Mouse (Mus musculus) heart, embryonic 12.5 days (tissue): ENCODE results near the gene Marc2. TPM values are rescaled to one million over a fixed set of nuclear protein-coding genes. Genes with fewer than 3 reads are reported as not detected.

Experiments
- ATAC-seq: fragments of 200-750 bp; cut with Nextera tagmentation; 2 replicates; pipeline ENCODE4 v1.8.0; 2017; ENCODE audit warnings: moderate TSS enrichment, moderate library complexity; ENCODE audit not compliant: insufficient number of reproducible peaks, low FRiP score
- H3K27ac ChIP-seq: fragments of 300-500 bp; sonication (generic); 2 replicates; pipeline ENCODE4 v1.5.1; 2016; ENCODE audit warnings: mild to moderate bottlenecking, moderate library complexity; ENCODE audit not compliant: poor library complexity, severe bottlenecking
- H3K27me3 ChIP-seq: fragments of 300-500 bp; sonication (generic); replicated peaks from 2 replicates; pipeline ENCODE4 v1.6.1; 2016; ENCODE audit warnings: mild to moderate bottlenecking, moderate library complexity
- H3K36me3 ChIP-seq: fragments of 300-500 bp; sonication (generic); 2 replicates; pipeline ENCODE4 v1.6.1; 2016; ENCODE audit warnings: mild to moderate bottlenecking, moderate library complexity
- H3K4me1 ChIP-seq: fragments of 300-500 bp; sonication (generic); replicated peaks from 2 replicates; pipeline ENCODE4 v1.6.1; 2016; ENCODE audit warnings: mild to moderate bottlenecking
- H3K4me2 ChIP-seq: fragments of 300-500 bp; sonication (generic); 2 replicates; pipeline ENCODE4 v1.6.1; 2016; ENCODE audit warnings: mild to moderate bottlenecking, moderate library complexity
- H3K4me3 ChIP-seq: fragments of 300-500 bp; sonication (generic); 2 replicates; pipeline ENCODE4 v1.5.1; 2016; ENCODE audit warnings: mild to moderate bottlenecking
- H3K9ac ChIP-seq: fragments of 300-500 bp; sonication (generic); 2 replicates; pipeline ENCODE4 v1.6.1; 2016; ENCODE audit warnings: mild to moderate bottlenecking, moderate library complexity
- H3K9me3 ChIP-seq: fragments of 300-500 bp; sonication (generic); replicated peaks from 2 replicates; pipeline ENCODE4 v1.6.1; 2016; ENCODE audit warnings: mild to moderate bottlenecking, moderate library complexity
- WGBS: fragments of 180-500 bp; shearing (Covaris S2); methylation state at CpG from one replicate; pipeline ENCODE4 v1.1.7; 2016; 5-methylcytosine and 5-hydroxymethylcytosine counted together
- polyA plus RNA-seq: library from polyadenylated mRNA; unstranded; fragments of >200 nt; fragmentation: Nextera tagmentation; extraction: Ambion mirVana; gene quantifications from 2 replicates; pipeline ENCODE4 v1.2.1, GENCODE M21; 2016

Gene Marc2
- polyA plus RNA-seq, 1 experiment from 2014 or later: 95.8 TPM

DNA sequence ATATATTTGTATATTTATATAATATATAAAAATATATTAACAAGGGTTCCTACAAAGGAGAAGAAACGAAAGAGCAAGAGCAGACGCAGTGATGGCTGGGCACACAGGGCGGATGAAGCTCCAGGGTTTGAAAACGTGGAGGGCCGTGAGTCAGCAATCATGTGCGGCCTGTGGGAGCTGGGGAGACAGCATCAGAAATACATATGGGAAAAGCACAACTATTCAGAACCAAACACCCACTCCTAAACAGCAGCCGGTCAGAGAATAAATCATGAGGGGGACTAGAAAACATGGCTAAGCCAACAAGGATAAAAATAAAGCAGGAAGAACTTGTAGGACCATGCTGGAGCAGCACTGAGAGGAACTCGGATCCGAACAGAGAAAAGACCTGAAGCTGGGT lies 11.0 kb upstream of the Marc2 start:
- Histone ChIP-seq H3K36me3 (no peaks in the 10 kb centered on the region), H3K4me1 (peaks cover 9% of the 10 kb centered on the region; the same call in 1 of the 2 replicates), H3K4me3 (no peak overlapping the region), H3K9ac (no peak overlapping the region), H3K27ac (no peak overlapping the region), H3K9me3 (no peaks in the 10 kb centered on the region), H3K4me2 (no peak overlapping the region), H3K27me3 (no peaks in the 10 kb centered on the region)
- 83% methylated on average over 9 of the region's 9 CpGs for WGBS
- no peak for ATAC-seq

DNA sequence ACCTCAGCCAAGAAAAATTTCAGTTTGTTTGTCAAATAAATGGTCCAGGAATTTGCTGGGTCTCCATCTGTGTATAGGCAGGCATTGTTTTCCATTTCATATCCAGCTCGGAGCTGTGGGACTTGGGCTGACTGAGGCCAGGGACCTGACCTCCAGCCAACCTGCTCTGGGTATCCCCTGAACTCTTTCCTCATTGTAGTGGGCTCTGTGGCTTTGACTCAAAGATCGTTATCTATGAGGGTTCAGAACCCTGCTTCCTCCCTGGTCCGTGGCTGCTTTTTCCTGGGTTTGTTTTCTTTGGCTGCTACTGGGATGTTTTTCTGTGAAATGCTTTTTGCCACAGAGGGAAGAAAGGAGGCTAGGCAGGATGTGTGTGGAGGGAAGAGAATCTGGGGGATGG lies 7.7 kb upstream of the Marc2 start:
- 0 out of 2 replicates have a peak overlapping the region, but pooled peaks have one; percentile 32 for H3K9ac ChIP-seq
- no peak overlapping the region for H3K4me3 ChIP-seq
- ATAC-seq: peak; percentile 43
- peaks cover 10% of the 10 kb centered on the region for H3K27me3 ChIP-seq
- H3K9me3 ChIP-seq: no peaks in the 10 kb centered on the region
- 34% methylated on average over 3 of the region's 3 CpGs for WGBS
- H3K4me2 ChIP-seq: peak overlapping the region; percentile 61
- no peaks in the 10 kb centered on the region for H3K36me3 ChIP-seq
- peak overlapping the region; percentile 85 for H3K27ac ChIP-seq
- H3K4me1 ChIP-seq: peaks cover 21% of the 10 kb centered on the region

DNA sequence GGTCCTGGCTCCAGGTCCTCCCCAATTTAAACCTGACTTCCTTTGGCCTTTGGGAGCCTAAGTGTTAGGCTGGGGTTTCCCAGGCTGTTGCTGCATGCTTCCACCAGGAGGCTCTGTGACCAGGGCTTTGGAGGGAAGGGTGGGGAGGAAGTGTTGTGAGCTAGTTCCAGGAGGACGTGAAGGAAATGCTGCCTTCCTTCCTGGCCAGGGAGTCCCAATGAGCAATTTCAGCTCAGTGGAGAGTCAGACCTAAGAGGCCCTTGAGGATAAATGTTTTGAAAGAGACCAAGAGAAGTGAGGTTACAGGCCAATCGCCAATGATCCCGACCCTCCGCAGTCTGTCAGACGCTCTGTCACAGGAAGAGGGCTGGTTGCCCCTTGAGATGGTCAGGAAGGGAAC lies 7.1 kb upstream of the Marc2 start:
- ATAC-seq: peak; percentile 60; the same call in 1 of the 2 replicates
- peak overlapping the region; percentile 85 for H3K27ac ChIP-seq
- H3K4me1 ChIP-seq: peaks cover 21% of the 10 kb centered on the region
- WGBS: 20% methylated on average over 5 of the region's 5 CpGs
- peak overlapping the region; percentile 25 for H3K4me3 ChIP-seq
- no peaks in the 10 kb centered on the region for H3K9me3 ChIP-seq
- peak overlapping the region; percentile 32; the same call in 1 of the 2 replicates for H3K9ac ChIP-seq
- H3K4me2 ChIP-seq: peak overlapping the region; percentile 61
- H3K27me3 ChIP-seq: peaks cover 16% of the 10 kb centered on the region
- no peaks in the 10 kb centered on the region for H3K36me3 ChIP-seq

DNA sequence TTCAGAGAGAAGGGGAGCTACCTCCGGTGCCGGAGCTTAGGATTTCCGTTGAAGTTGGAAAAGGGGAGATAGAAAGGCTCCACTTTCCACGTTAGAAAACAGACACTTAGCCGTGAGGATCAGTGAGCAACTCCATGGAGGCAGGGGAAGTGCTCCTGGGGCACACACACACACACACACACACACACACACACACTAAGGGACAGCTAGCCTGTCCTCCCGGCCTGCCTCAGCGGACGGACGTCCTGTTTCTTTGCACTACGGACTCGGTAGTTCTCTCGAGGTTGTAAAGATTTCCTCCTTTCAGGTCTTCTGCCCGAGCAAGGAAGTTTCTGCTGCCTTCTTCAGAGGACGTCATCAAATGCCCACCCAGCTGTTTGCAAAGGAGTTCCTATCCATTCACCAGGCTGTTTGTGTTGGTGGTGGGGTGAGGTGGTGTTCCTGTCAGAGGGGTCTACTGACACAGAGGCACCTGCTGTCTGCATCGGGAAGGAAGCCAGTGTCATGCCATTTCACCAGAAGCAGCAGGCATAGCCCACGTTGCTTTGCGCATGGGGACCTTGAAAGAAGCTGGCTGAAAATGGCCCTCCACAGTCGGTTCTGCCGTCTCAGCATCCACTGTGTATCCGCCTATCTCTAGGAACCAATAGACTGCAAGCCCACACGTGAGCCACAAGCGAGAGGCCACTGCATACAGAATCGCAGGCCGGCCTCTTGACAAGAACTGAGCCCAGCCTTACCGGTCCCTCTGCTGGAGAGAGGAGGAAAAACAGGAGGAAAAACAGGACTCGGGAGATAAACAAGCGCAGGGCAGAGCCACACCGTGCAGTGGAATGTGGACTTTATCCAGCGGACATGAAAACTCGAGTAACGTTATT lies 5.7 kb upstream of the Marc2 start:
- H3K4me1 ChIP-seq: peaks cover 21% of the 10 kb centered on the region
- 16% methylated on average over 31 of the region's 31 CpGs for WGBS
- no peaks in the 10 kb centered on the region for H3K9me3 ChIP-seq
- H3K4me2 ChIP-seq: peak overlapping the region; percentile 62
- ATAC-seq: peak; percentile 89
- peak overlapping the region; percentile 52 for H3K27ac ChIP-seq
- H3K9ac ChIP-seq: peak overlapping the region; percentile 18; the same call in 1 of the 2 replicates
- no peaks in the 10 kb centered on the region for H3K36me3 ChIP-seq
- peaks cover 16% of the 10 kb centered on the region for H3K27me3 ChIP-seq
- H3K4me3 ChIP-seq: peak overlapping the region; percentile 15

DNA sequence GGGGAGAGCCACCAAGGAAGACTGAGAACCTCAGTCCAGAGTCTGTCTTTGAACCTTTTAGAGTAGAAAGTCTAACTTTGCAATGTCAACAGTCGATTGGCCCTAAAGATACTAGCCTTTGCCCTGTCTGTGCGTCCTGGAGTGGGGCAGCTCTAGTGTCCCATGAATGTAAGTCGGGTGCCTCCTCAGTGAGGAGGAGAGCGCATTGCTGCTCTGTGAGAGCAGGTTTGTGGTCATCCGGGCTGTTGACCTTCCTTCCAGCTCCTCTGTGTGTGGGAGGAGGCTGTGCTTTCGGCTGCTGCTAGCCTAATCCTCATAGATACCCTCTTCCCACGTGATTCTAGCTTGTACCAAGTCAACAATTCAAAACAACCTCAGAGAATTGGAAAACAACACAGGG lies 4.9 kb upstream of the Marc2 start:
- ATAC-seq: no peak

GRCm38 (mm10) chr1:184846973-184847372 lies 722 bp upstream of the Marc2 start:
- Histone ChIP-seq H3K4me2 (peak overlapping the region; percentile 83), H3K36me3 (no peaks in the 10 kb centered on the region), H3K4me1 (peaks cover 26% of the 10 kb centered on the region), H3K27me3 (peaks cover 16% of the 10 kb centered on the region), H3K4me3 (0 out of 2 replicates have a peak overlapping the region, but pooled peaks have one; percentile 85), H3K9me3 (no peaks in the 10 kb centered on the region), H3K27ac (no peak overlapping the region), H3K9ac (no peak overlapping the region)
- ATAC-seq: no peak
- 54% methylated on average over 3 of the region's 3 CpGs for WGBS

More for the DNA sequence above, 4.9 kb upstream of the Marc2 start:
- H3K4me2 ChIP-seq: 0 out of 2 replicates have a peak overlapping the region, but pooled peaks have one; percentile 62
- no peak overlapping the region for H3K4me3 ChIP-seq
- H3K4me1 ChIP-seq: peaks cover 21% of the 10 kb centered on the region
- WGBS: 29% methylated on average over 7 of the region's 7 CpGs
- peaks cover 16% of the 10 kb centered on the region for H3K27me3 ChIP-seq
- H3K9me3 ChIP-seq: no peaks in the 10 kb centered on the region
- no peaks in the 10 kb centered on the region for H3K36me3 ChIP-seq
- H3K27ac ChIP-seq: peak overlapping the region; percentile 52; the same call in 1 of the 2 replicates
- no peak overlapping the region for H3K9ac ChIP-seq

GRCm38 (mm10) chr1:184845111-184846071 lies 860 bp downstream of the Marc2 start:
- ATAC-seq: peak; percentile 99
- Histone ChIP-seq H3K4me3 (peak overlapping the region; percentile 85), H3K27ac (peak overlapping the region; percentile 72), H3K4me1 (peaks cover 24% of the 10 kb centered on the region), H3K27me3 (peaks cover 16% of the 10 kb centered on the region), H3K9ac (peak overlapping the region; percentile 94), H3K36me3 (peaks cover 8% of the 10 kb centered on the region), H3K9me3 (no peaks in the 10 kb centered on the region), H3K4me2 (peak overlapping the region; percentile 83)
- under 1% methylated on average over 67 of the region's 67 CpGs for WGBS

GRCm38 (mm10) chr1:184844326-184845066 lies 1.8 kb downstream of the Marc2 start:
- Histone ChIP-seq H3K27ac (peak overlapping the region; percentile 72), H3K4me2 (peak overlapping the region; percentile 83), H3K9me3 (no peaks in the 10 kb centered on the region), H3K4me1 (peaks cover 24% of the 10 kb centered on the region), H3K36me3 (peaks cover 16% of the 10 kb centered on the region), H3K4me3 (peak overlapping the region; percentile 85), H3K27me3 (peaks cover 12% of the 10 kb centered on the region), H3K9ac (peak overlapping the region; percentile 94)
- no peak for ATAC-seq
- WGBS: 20% methylated on average over 15 of the region's 15 CpGs

DNA sequence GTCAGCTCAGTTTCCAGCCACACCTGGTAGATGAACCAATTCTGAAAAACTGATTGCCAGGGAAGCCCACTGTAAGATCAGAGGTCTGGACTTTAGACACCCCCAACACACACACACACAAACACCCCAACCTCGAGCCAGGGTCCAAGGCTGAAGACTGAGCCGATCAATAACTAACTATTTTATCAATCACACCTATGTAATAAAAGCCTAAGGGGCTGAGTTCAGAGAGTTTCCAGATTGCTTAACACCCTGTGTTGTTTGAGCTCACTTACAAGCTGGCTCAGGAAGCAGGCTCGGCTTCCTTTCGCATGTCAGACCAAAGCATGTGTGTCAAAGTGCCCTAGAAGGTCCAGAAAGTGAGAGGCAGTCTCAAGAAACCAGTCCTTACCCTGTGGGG lies 8.6 kb downstream of the Marc2 start:
- ATAC-seq: no peak
- Histone ChIP-seq H3K36me3 (peaks cover 56% of the 10 kb centered on the region), H3K27ac (no peak overlapping the region), H3K4me2 (no peak overlapping the region), H3K9me3 (no peaks in the 10 kb centered on the region), H3K27me3 (no peaks in the 10 kb centered on the region), H3K9ac (no peak overlapping the region), H3K4me3 (no peak overlapping the region), H3K4me1 (peaks cover 12% of the 10 kb centered on the region; the same call in 1 of the 2 replicates)
- 82% methylated on average over 4 of the region's 4 CpGs for WGBS

DNA sequence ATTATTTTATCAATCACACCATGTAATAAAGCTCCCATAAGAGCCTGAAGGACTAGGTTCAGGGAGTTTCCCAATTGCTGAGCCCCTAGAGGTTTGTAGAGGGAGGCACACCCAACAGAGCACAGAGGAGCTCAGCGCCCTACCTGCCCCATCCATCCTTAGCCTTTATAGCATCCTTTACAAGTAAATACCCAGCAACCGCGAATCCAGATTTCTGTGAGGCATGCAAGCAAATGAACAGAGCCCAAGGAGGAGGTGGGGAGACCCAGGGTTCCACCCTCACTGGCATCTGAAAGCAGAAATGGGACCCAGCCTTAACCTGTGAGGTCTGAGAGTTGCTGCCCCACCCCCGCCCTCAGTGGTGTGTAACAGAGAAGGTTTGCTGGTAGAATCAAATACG lies 9.9 kb downstream of the Marc2 start:
- Histone ChIP-seq H3K4me2 (no peak overlapping the region), H3K36me3 (peaks cover 69% of the 10 kb centered on the region), H3K27me3 (no peaks in the 10 kb centered on the region), H3K9me3 (no peaks in the 10 kb centered on the region), H3K27ac (no peak overlapping the region), H3K4me1 (peaks cover 1% of the 10 kb centered on the region; the same call in 1 of the 2 replicates), H3K4me3 (no peak overlapping the region), H3K9ac (no peak overlapping the region)
- no peak for ATAC-seq
- WGBS: 75% methylated on average over 5 of the region's 5 CpGs
